Mouse (Mus musculus): ENCODE data around the gene Cwc22. TPM values are rescaled to one million over a fixed set of nuclear protein-coding genes. Genes with fewer than 3 reads are reported as not detected.

Cwc22 gene
- total and polyA plus RNA-seq, 2 experiments from 2014 or later = 10.8 to 16.0 TPM

GRCm38 (mm10) chr2:77973296-77973695, 27.1 kb upstream of the Cwc22 start:
- Histone ChIP-seq H3K4me2 (ENCODE audit: low read depth, low read length) (no peak overlapping the region), H3K9me3 (replicated peaks; ENCODE audit: control insufficient read depth, low read length) (0 out of 2 replicates have a peak, but pooled peaks cover 6% of the 10 kb centered on the region), H3K36me3 (replicated peaks; ENCODE audit: control insufficient read depth, insufficient read depth, low read length) (no peaks in the 10 kb centered on the region), H3K27me3 (ENCODE audit: control insufficient read depth, insufficient read depth, low read length) (no peaks in the 10 kb centered on the region), H3K9ac (replicated peaks; ENCODE audit: low read depth, low read length) (no peak overlapping the region), H3K27ac (ENCODE audit: low read depth) (no peak overlapping the region), H3K4me1 (ENCODE audit: control insufficient read depth, insufficient read depth) (no peaks in the 10 kb centered on the region), H3K4me3 (ENCODE audit: low read depth, low read length) (no peak overlapping the region)
- DNase-seq (ENCODE audit: low spot score) (no peak), ATAC-seq (ENCODE audit: insufficient read depth, low read depth) (no peak)
- WGBS = 63% methylated on average over 2 of the region's 2 CpGs
- TF ChIP-seq EP300 (IDR thresholded peaks at IDR 0.05; ENCODE audit: low read depth) (no peak), CTCF (IDR thresholded peaks at IDR 0.05; ENCODE audit: low read depth) (no peak)

GRCm38 (mm10) chr2:77972541-77972940, 26.4 kb upstream of the Cwc22 start:
- DNase-seq (ENCODE audit: low spot score) = no peak
- no peak overlapping the region for H3K9ac ChIP-seq (replicated peaks; ENCODE audit: low read depth, low read length)
- no peaks in the 10 kb centered on the region for H3K9me3 ChIP-seq (replicated peaks; ENCODE audit: control insufficient read depth, low read length)
- no peak overlapping the region for H3K4me3 ChIP-seq (ENCODE audit: low read depth, low read length)
- H3K4me2 ChIP-seq (ENCODE audit: low read depth, low read length) = no peak overlapping the region
- no peak for ATAC-seq (ENCODE audit: insufficient read depth, low read depth)
- TF ChIP-seq EP300 (IDR thresholded peaks at IDR 0.05; ENCODE audit: low read depth) = no peak
- no peak for TF ChIP-seq CTCF (IDR thresholded peaks at IDR 0.05; ENCODE audit: low read depth)
- no peaks in the 10 kb centered on the region for H3K27me3 ChIP-seq (ENCODE audit: control insufficient read depth, insufficient read depth, low read length)
- H3K36me3 ChIP-seq (replicated peaks; ENCODE audit: control insufficient read depth, insufficient read depth, low read length) = no peaks in the 10 kb centered on the region
- no peaks in the 10 kb centered on the region for H3K4me1 ChIP-seq (ENCODE audit: control insufficient read depth, insufficient read depth)
- 78% methylated on average over 2 of the region's 2 CpGs for WGBS
- H3K27ac ChIP-seq (ENCODE audit: low read depth) = no peak overlapping the region

- Histone ChIP-seq H3K9ac (replicated peaks; ENCODE audit: low read depth, low read length) (no peak overlapping the region), H3K27me3 (ENCODE audit: control insufficient read depth, insufficient read depth, low read length) (no peaks in the 10 kb centered on the region), H3K4me3 (ENCODE audit: low read depth, low read length) (no peak overlapping the region), H3K9me3 (replicated peaks; ENCODE audit: control insufficient read depth, low read length) (no peaks in the 10 kb centered on the region), H3K4me1 (ENCODE audit: control insufficient read depth, insufficient read depth) (no peaks in the 10 kb centered on the region), H3K27ac (ENCODE audit: low read depth) (no peak overlapping the region), H3K36me3 (replicated peaks; ENCODE audit: control insufficient read depth, insufficient read depth, low read length) (no peaks in the 10 kb centered on the region), H3K4me2 (ENCODE audit: low read depth, low read length) (no peak overlapping the region)
- 81% methylated on average over 1 of the region's 1 CpGs for WGBS
- DNase-seq (ENCODE audit: low spot score) (no peak), ATAC-seq (ENCODE audit: insufficient read depth, low read depth) (no peak)
- TF ChIP-seq EP300 (IDR thresholded peaks at IDR 0.05; ENCODE audit: low read depth) (no peak), CTCF (IDR thresholded peaks at IDR 0.05; ENCODE audit: low read depth) (no peak)
Observed at GRCm38 (mm10) chr2:77971871-77972270, 25.7 kb upstream of the Cwc22 start.

GRCm38 (mm10) chr2:77971361-77971760, 25.2 kb upstream of the Cwc22 start:
- H3K27me3 ChIP-seq (ENCODE audit: control insufficient read depth, insufficient read depth, low read length) = no peaks in the 10 kb centered on the region
- H3K4me1 ChIP-seq (ENCODE audit: control insufficient read depth, insufficient read depth) = no peaks in the 10 kb centered on the region
- no peaks in the 10 kb centered on the region for H3K36me3 ChIP-seq (replicated peaks; ENCODE audit: control insufficient read depth, insufficient read depth, low read length)
- no peak for DNase-seq (ENCODE audit: low spot score)
- no peak overlapping the region for H3K4me2 ChIP-seq (ENCODE audit: low read depth, low read length)
- WGBS = 66% methylated on average over 2 of the region's 2 CpGs
- no peaks in the 10 kb centered on the region for H3K9me3 ChIP-seq (replicated peaks; ENCODE audit: control insufficient read depth, low read length)
- no peak overlapping the region for H3K9ac ChIP-seq (replicated peaks; ENCODE audit: low read depth, low read length)
- TF ChIP-seq CTCF (IDR thresholded peaks at IDR 0.05; ENCODE audit: low read depth) (no peak), EP300 (IDR thresholded peaks at IDR 0.05; ENCODE audit: low read depth) (no peak)
- H3K27ac ChIP-seq (ENCODE audit: low read depth) = no peak overlapping the region
- ATAC-seq (ENCODE audit: insufficient read depth, low read depth) = no peak
- H3K4me3 ChIP-seq (ENCODE audit: low read depth, low read length) = no peak overlapping the region

GRCm38 (mm10) chr2:77970556-77970955, 24.4 kb upstream of the Cwc22 start:
- Histone ChIP-seq H3K9ac (replicated peaks; ENCODE audit: low read depth, low read length) (no peak overlapping the region), H3K27me3 (ENCODE audit: control insufficient read depth, insufficient read depth, low read length) (no peaks in the 10 kb centered on the region), H3K4me3 (ENCODE audit: low read depth, low read length) (no peak overlapping the region), H3K9me3 (replicated peaks; ENCODE audit: control insufficient read depth, low read length) (no peaks in the 10 kb centered on the region), H3K4me1 (ENCODE audit: control insufficient read depth, insufficient read depth) (no peaks in the 10 kb centered on the region), H3K36me3 (replicated peaks; ENCODE audit: control insufficient read depth, insufficient read depth, low read length) (no peaks in the 10 kb centered on the region), H3K4me2 (ENCODE audit: low read depth, low read length) (no peak overlapping the region), H3K27ac (ENCODE audit: low read depth) (no peak overlapping the region)
- DNase-seq (ENCODE audit: low spot score) = no peak
- 71% methylated on average over 3 of the region's 3 CpGs for WGBS
- TF ChIP-seq EP300 (IDR thresholded peaks at IDR 0.05; ENCODE audit: low read depth) = no peak
- TF ChIP-seq CTCF (IDR thresholded peaks at IDR 0.05; ENCODE audit: low read depth) = no peak
- ATAC-seq (ENCODE audit: insufficient read depth, low read depth) = no peak

- H3K4me2 ChIP-seq (ENCODE audit: low read depth, low read length) = no peak overlapping the region
- ATAC-seq (ENCODE audit: insufficient read depth, low read depth) = no peak
- DNase-seq (ENCODE audit: low spot score) = no peak
- no peak overlapping the region for H3K4me3 ChIP-seq (ENCODE audit: low read depth, low read length)
- no peaks in the 10 kb centered on the region for H3K9me3 ChIP-seq (replicated peaks; ENCODE audit: control insufficient read depth, low read length)
- no peak overlapping the region for H3K9ac ChIP-seq (replicated peaks; ENCODE audit: low read depth, low read length)
- no peak overlapping the region for H3K27ac ChIP-seq (ENCODE audit: low read depth)
- 94% methylated on average over 4 of the region's 4 CpGs for WGBS
- no peaks in the 10 kb centered on the region for H3K27me3 ChIP-seq (ENCODE audit: control insufficient read depth, insufficient read depth, low read length)
- H3K4me1 ChIP-seq (ENCODE audit: control insufficient read depth, insufficient read depth) = no peaks in the 10 kb centered on the region
- no peak for TF ChIP-seq EP300 (IDR thresholded peaks at IDR 0.05; ENCODE audit: low read depth)
- TF ChIP-seq CTCF (IDR thresholded peaks at IDR 0.05; ENCODE audit: low read depth) = no peak
- H3K36me3 ChIP-seq (replicated peaks; ENCODE audit: control insufficient read depth, insufficient read depth, low read length) = no peaks in the 10 kb centered on the region
Observed at GRCm38 (mm10) chr2:77969956-77970355, 23.8 kb upstream of the Cwc22 start.

All from heart, postnatal 0 days (tissue).